Mouse (Mus musculus) embryonic facial prominence, embryonic 12.5 days (tissue): ENCODE measurements around the gene Hdac11. TPM values are rescaled to one million over a fixed set of nuclear protein-coding genes. Genes with fewer than 3 reads are reported as not detected.

Source experiments
- ATAC-seq: fragments of 200-750 bp; cut with Nextera tagmentation; 2 replicates; pipeline ENCODE4 v1.8.0; 2017; ENCODE audit not compliant: insufficient number of reproducible peaks, insufficient read depth, low FRiP score, low TSS enrichment
- H3K27ac ChIP-seq: fragments of 300-500 bp; sonication (generic); 2 replicates; pipeline ENCODE4 v1.5.1; 2016; ENCODE audit warnings: mild to moderate bottlenecking
- H3K27me3 ChIP-seq: fragments of 300-500 bp; sonication (generic); 2 replicates; pipeline ENCODE4 v1.6.1; 2016; ENCODE audit warnings: mild to moderate bottlenecking, moderate library complexity
- H3K36me3 ChIP-seq: fragments of 300-500 bp; sonication (generic); 2 replicates; pipeline ENCODE4 v1.6.1; 2016; ENCODE audit warnings: mild to moderate bottlenecking
- H3K4me1 ChIP-seq: fragments of 300-500 bp; sonication (generic); 2 replicates; pipeline ENCODE4 v1.6.1; 2016
- H3K4me2 ChIP-seq: fragments of 300-500 bp; sonication (generic); replicated peaks from 2 replicates; pipeline ENCODE4 v1.6.1; 2016; ENCODE audit warnings: mild to moderate bottlenecking, moderate library complexity
- H3K4me3 ChIP-seq: fragments of 300-500 bp; sonication (generic); 2 replicates; pipeline ENCODE4 v1.5.1; 2016; ENCODE audit warnings: mild to moderate bottlenecking
- H3K9ac ChIP-seq: fragments of 300-500 bp; sonication (generic); 2 replicates; pipeline ENCODE4 v1.6.1; 2016; ENCODE audit warnings: mild to moderate bottlenecking, moderate library complexity
- H3K9me3 ChIP-seq: fragments of 300-500 bp; sonication (generic); 2 replicates; pipeline ENCODE4 v1.6.1; 2016; ENCODE audit warnings: mild to moderate bottlenecking, moderate library complexity
- WGBS: fragments of 180-500 bp; shearing (Covaris S2); methylation state at CpG from one replicate; pipeline ENCODE4 v1.1.7; 2016; 5-methylcytosine and 5-hydroxymethylcytosine counted together
- polyA plus RNA-seq: library from polyadenylated mRNA; unstranded; fragments of >200 nt; fragmentation: Nextera tagmentation; extraction: Ambion mirVana; gene quantifications from 2 replicates; pipeline ENCODE4 v1.2.1, GENCODE M21; 2016

Hdac11 gene
- polyA plus RNA-seq, 1 experiment from 2014 or later: 16.7 TPM

DNA sequence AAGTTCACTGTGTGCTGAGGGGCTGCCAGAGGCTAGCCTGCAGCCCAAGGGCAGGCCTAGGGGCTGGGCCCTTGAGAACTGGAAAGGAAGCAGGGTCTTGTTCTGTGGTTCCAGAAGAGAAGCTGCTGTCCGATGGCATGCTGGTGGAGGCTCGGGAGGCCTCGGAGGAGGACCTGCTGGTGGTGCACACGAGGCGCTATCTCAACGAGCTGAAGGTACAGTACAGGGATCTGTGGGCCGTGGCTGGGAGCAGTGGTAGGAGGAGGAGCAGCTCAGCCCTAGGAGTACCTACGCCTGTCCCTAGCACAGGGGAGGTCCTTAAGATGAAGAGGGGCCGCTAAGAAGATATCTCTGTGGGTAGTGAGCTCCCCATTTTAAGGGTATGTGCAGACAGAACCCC is 2.6 kb downstream of the Hdac11 start:
- H3K27ac ChIP-seq: peak overlapping the region; percentile 30; the same call in 1 of the 2 replicates
- 76% methylated on average over 9 of the region's 9 CpGs for WGBS
- no peaks in the 10 kb centered on the region for H3K9me3 ChIP-seq
- no peak for ATAC-seq
- H3K27me3 ChIP-seq: no peaks in the 10 kb centered on the region
- H3K36me3 ChIP-seq: 0 out of 2 replicates have a peak, but pooled peaks cover 4% of the 10 kb centered on the region
- H3K4me2 ChIP-seq: peak overlapping the region; percentile 63; the same call in 1 of the 2 replicates
- no peak overlapping the region for H3K4me3 ChIP-seq
- peaks cover 45% of the 10 kb centered on the region for H3K4me1 ChIP-seq
- H3K9ac ChIP-seq: no peak overlapping the region

- no peak overlapping the region for H3K4me2 ChIP-seq
- WGBS: 33% methylated on average over 3 of the region's 3 CpGs
- H3K9ac ChIP-seq: no peak overlapping the region
- H3K4me3 ChIP-seq: no peak overlapping the region
- H3K27me3 ChIP-seq: no peaks in the 10 kb centered on the region
- H3K27ac ChIP-seq: peak overlapping the region; percentile 69
- ATAC-seq: no peak
- no peaks in the 10 kb centered on the region for H3K9me3 ChIP-seq
- peaks cover 42% of the 10 kb centered on the region for H3K4me1 ChIP-seq
- H3K36me3 ChIP-seq: 0 out of 2 replicates have a peak, but pooled peaks cover 4% of the 10 kb centered on the region
Measured at GRCm38 (mm10) chr6:91160399-91160798, 3.9 kb downstream of the Hdac11 start.

DNA sequence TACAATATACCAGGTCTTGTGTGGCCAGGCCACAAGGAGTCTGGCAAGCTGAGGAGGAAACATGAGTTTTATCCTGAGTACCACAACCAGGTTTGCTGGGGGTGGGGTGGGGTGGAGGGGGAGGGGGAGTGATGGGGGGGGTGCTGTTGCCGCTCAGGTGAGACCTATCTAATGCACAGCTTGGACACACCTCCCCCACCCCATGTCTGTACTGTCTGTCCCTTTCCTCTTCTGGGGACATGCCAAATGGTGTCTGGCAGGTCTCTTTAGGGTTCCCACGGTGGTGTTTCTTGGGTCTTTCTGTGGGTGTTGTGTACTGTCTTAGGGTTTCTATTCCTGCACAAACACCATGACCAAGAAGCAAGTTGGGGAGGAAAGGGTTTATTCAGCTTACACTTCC is 4.5 kb downstream of the Hdac11 start:
- H3K27me3 ChIP-seq: no peaks in the 10 kb centered on the region
- H3K9me3 ChIP-seq: no peaks in the 10 kb centered on the region
- no peak overlapping the region for H3K4me3 ChIP-seq
- no peak for ATAC-seq
- H3K4me2 ChIP-seq: no peak overlapping the region
- peaks cover 42% of the 10 kb centered on the region for H3K4me1 ChIP-seq
- no peak overlapping the region for H3K27ac ChIP-seq
- H3K36me3 ChIP-seq: 0 out of 2 replicates have a peak, but pooled peaks cover 4% of the 10 kb centered on the region
- 85% methylated on average over 2 of the region's 2 CpGs for WGBS
- no peak overlapping the region for H3K9ac ChIP-seq

DNA sequence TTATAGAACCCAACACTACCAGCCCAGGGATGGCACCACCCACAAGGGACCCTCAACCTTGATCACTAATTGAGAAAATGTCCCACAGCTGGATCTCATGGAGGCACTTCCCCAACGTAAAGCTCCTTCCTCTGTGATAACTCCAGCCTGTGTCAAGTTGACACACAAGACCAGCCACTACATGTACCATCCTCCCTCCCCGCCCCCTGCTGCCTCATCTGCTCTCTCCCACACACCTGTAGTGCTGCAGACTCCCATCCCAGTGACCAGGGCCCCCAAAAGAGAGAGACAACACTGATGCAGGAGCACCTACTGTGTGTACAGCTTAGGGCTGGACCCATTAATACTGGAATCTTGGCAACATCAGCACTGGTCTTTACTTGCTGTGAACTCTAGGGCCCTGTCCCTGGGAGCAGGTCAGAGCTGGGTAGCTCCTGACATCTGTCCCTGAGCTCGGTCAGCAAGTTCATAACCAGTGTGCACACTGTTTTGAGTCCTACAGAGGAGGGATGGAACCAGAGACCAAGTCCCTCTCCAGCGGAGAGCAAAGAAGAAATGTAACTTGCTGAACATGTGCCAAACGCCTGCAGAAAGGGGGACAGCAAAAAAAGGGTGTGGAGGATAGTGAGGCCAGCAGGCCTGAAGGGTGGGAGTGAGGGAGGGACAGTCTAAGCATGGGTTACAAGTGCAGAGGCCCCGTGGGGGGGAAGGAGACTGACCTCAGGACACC is 5.2 kb downstream of the Hdac11 start:
- peaks cover 37% of the 10 kb centered on the region for H3K4me1 ChIP-seq
- no peak overlapping the region for H3K9ac ChIP-seq
- no peak overlapping the region for H3K27ac ChIP-seq
- H3K4me2 ChIP-seq: no peak overlapping the region
- H3K9me3 ChIP-seq: no peaks in the 10 kb centered on the region
- ATAC-seq: no peak
- H3K27me3 ChIP-seq: no peaks in the 10 kb centered on the region
- 0 out of 2 replicates have a peak, but pooled peaks cover 4% of the 10 kb centered on the region for H3K36me3 ChIP-seq
- no peak overlapping the region for H3K4me3 ChIP-seq
- 70% methylated on average over 6 of the region's 6 CpGs for WGBS

DNA sequence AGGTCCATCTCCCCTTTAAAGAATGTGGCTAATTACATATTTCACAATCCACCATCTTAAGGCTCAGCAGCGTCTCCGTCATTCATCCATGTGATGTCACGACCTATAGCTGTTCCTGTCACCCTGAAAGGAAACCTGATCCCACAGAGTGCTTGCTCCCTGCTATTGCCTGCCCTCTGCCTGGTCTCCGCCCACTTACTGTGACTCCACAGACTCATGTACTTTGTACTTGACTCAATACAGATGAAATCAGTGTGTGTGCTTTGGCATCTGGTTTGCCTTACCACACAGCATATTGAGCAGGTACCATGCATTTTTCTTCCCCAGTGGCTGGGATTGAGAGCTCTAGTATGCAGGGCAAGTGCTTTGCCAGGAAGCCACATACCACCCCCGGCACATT is 5.8 kb downstream of the Hdac11 start:
- ATAC-seq: no peak
- Histone ChIP-seq H3K27ac (no peak overlapping the region), H3K4me3 (no peak overlapping the region), H3K4me1 (peaks cover 35% of the 10 kb centered on the region), H3K9ac (no peak overlapping the region), H3K36me3 (0 out of 2 replicates have a peak, but pooled peaks cover 4% of the 10 kb centered on the region), H3K9me3 (no peaks in the 10 kb centered on the region), H3K27me3 (no peaks in the 10 kb centered on the region), H3K4me2 (no peak overlapping the region)
- WGBS: 68% methylated on average over 5 of the region's 5 CpGs

DNA sequence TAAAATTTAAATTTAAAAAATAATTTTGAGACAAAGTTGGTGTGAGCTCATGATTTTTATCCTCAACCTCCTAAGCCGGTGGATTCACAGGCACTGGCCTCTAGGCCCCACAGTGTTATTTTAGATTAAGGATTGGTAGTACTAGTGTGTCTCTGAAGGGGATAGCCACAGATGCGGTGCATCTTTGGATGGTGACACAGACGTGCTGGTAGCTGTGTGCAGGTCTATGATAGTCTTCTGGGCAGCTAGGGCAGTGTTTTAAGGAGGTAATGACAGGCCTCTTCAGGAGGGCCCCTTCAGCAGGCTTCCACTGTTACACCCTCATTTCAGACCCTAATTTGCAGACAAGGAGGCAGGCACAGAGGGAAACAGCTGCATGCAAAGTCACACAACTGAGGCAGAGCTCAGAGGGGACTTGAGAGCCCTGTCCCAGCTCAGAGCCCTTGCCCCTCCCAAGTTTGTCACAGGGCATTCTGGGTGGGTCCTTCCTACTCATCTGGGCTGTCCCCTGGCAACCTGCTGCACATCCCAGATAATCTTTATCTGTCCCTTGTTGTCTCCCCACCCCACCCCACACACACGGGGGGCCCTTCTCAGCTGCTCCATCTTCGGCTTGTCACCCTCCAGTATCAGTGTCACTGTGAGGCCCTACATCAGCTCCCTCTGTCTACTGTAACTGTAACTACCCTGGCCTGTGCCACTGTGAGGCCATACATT is 6.9 kb downstream of the Hdac11 start:
- no peak overlapping the region for H3K27ac ChIP-seq
- H3K9me3 ChIP-seq: no peaks in the 10 kb centered on the region
- H3K27me3 ChIP-seq: no peaks in the 10 kb centered on the region
- H3K9ac ChIP-seq: no peak overlapping the region
- 80% methylated on average over 5 of the region's 5 CpGs for WGBS
- ATAC-seq: no peak
- 0 out of 2 replicates have a peak, but pooled peaks cover 4% of the 10 kb centered on the region for H3K36me3 ChIP-seq
- H3K4me3 ChIP-seq: no peak overlapping the region
- H3K4me2 ChIP-seq: no peak overlapping the region
- H3K4me1 ChIP-seq: peaks cover 24% of the 10 kb centered on the region

DNA sequence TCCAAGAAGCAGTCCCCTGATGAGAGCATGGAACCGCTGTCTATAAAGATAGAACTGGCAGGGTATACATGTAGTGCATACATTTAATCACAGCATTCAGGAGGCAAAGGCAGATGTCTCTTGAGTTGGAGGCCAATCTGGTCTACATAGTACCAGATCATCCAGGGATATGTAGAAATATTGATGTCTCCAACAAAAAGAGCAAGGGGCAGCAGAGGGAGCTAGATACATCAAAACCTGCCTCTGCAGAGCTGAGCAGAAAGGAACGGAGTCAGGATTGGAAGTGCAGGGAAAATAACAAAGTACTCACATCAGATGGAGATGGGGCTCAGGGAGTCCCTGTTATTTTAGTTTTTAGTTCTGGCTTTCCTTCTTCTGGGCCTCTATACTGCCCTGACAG is 8.1 kb downstream of the Hdac11 start:
- ATAC-seq: no peak
- H3K4me2 ChIP-seq: no peak overlapping the region
- H3K4me3 ChIP-seq: no peak overlapping the region
- H3K27ac ChIP-seq: no peak overlapping the region
- H3K4me1 ChIP-seq: peaks cover 12% of the 10 kb centered on the region
- no peaks in the 10 kb centered on the region for H3K9me3 ChIP-seq
- no peaks in the 10 kb centered on the region for H3K27me3 ChIP-seq
- 79% methylated on average over 2 of the region's 2 CpGs for WGBS
- peaks cover 11% of the 10 kb centered on the region for H3K36me3 ChIP-seq
- H3K9ac ChIP-seq: no peak overlapping the region

DNA sequence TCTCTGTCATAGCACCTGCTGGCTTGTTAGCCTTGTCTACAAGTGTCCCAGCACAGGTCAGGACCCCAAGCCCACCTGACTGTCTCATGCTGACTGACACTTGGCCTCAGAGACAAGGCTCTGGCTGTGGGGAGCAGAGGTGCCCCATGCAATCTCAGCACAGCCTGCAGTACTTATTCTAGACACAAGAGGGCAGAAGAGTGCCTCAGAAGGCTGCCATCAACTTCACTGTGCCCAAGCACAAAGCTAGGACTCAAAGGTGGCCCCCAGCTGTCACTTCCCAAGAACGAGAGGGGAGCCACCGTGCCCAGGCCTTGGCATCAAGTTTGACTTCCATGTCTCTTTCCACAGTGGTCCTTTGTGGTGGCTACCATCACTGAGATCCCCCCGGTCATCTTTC is 8.7 kb downstream of the Hdac11 start:
- Histone ChIP-seq H3K36me3 (peaks cover 11% of the 10 kb centered on the region), H3K27ac (no peak overlapping the region), H3K4me1 (peaks cover 8% of the 10 kb centered on the region), H3K4me2 (no peak overlapping the region), H3K27me3 (no peaks in the 10 kb centered on the region), H3K9me3 (no peaks in the 10 kb centered on the region), H3K9ac (no peak overlapping the region), H3K4me3 (no peak overlapping the region)
- no peak for ATAC-seq
- WGBS: 34% methylated on average over 3 of the region's 3 CpGs

GRCm38 (mm10) chr6:91167828-91168227 is 11.4 kb downstream of the Hdac11 start:
- ATAC-seq: no peak
- Histone ChIP-seq H3K27ac (no peak overlapping the region), H3K9me3 (no peaks in the 10 kb centered on the region), H3K36me3 (peaks cover 21% of the 10 kb centered on the region), H3K27me3 (no peaks in the 10 kb centered on the region), H3K4me3 (no peak overlapping the region), H3K4me2 (no peak overlapping the region), H3K4me1 (no peaks in the 10 kb centered on the region), H3K9ac (no peak overlapping the region)
- WGBS: 53% methylated on average over 3 of the region's 3 CpGs

DNA sequence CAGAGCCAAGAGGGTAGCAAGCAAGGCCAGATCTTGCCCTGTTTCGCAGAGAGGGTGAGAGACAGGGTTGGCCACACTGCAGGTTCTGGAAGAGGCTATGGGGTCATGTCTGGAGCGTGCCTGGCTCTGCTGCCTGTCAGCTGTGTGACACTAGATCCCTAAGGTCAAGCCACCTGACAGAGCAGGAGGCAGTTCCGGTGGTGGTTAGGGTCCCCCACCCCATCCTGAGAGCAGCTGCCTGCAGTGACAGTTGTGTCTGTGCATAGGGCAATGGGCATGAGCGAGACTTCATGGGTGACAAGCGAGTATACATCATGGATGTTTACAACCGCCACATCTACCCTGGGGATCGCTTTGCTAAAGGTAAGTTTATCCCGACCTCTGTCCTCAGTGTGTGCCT is 12.7 kb downstream of the Hdac11 start:
- no peak overlapping the region for H3K9ac ChIP-seq
- H3K4me1 ChIP-seq: no peaks in the 10 kb centered on the region
- H3K36me3 ChIP-seq: peaks cover 26% of the 10 kb centered on the region
- no peak overlapping the region for H3K4me3 ChIP-seq
- 92% methylated on average over 8 of the region's 8 CpGs for WGBS
- ATAC-seq: no peak
- no peaks in the 10 kb centered on the region for H3K9me3 ChIP-seq
- no peaks in the 10 kb centered on the region for H3K27me3 ChIP-seq
- H3K4me2 ChIP-seq: no peak overlapping the region
- H3K27ac ChIP-seq: no peak overlapping the region

DNA sequence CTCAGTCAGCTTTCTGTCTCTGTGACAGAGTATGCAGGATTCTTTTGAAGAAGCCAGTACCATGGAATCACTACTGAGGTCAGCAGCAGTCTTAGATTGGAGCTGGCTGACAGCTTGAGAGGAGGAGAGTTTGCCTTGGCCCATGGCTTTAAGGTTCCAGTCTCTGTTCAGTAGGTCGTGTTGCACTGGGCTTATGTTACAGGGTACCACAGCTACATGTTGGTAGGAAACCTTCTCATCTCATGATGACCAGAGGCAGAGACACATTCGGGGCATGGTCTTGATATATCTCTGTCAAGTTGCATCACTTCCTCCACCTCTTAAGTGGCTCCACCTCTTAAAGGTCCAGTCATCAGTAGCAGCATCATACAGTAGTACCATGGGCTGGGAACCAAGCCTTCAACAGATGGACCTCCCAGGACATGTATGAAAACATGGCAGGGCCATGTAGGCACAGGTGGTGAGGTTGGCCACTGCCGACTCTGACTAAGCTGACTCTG is 15.0 kb downstream of the Hdac11 start:
- Histone ChIP-seq H3K36me3 (peaks cover 28% of the 10 kb centered on the region), H3K4me1 (no peaks in the 10 kb centered on the region), H3K27me3 (no peaks in the 10 kb centered on the region), H3K27ac (no peak overlapping the region), H3K4me3 (no peak overlapping the region), H3K9me3 (no peaks in the 10 kb centered on the region), H3K4me2 (no peak overlapping the region), H3K9ac (no peak overlapping the region)
- WGBS: 80% methylated on average over 3 of the region's 3 CpGs
- ATAC-seq: no peak

- Histone ChIP-seq H3K4me2 (no peak overlapping the region), H3K36me3 (peaks cover 28% of the 10 kb centered on the region)
Measured at GRCm38 (mm10) chr6:91172381-91172780, 15.9 kb downstream of the Hdac11 start.

More at GRCm38 (mm10) chr6:91172381-91172780, 15.9 kb downstream of the Hdac11 start:
- Histone ChIP-seq H3K4me1 (no peaks in the 10 kb centered on the region), H3K9me3 (no peaks in the 10 kb centered on the region), H3K9ac (no peak overlapping the region), H3K4me3 (no peak overlapping the region), H3K27me3 (no peaks in the 10 kb centered on the region), H3K27ac (no peak overlapping the region)
- 70% methylated on average over 2 of the region's 2 CpGs for WGBS
- ATAC-seq: no peak
